Mouse (Mus musculus): ENCODE measurements around the gene Blzf1. TPM values are rescaled to one million over a fixed set of nuclear protein-coding genes. Genes with fewer than 3 reads are reported as not detected.

The Blzf1 gene
- polyA plus RNA-seq, 1 experiment, result 11.4 TPM

- Histone ChIP-seq H3K36me3 (ENCODE audit: control insufficient read depth, insufficient read depth) (peaks cover 10% of the 10 kb centered on the region), H3K4me2 (ENCODE audit: low read depth) (no peak overlapping the region), H3K27me3 (ENCODE audit: control insufficient read depth, insufficient read depth, insufficient read length) (no peaks in the 10 kb centered on the region), H3ac (ENCODE audit: control insufficient read depth, insufficient read length) (no peak overlapping the region), H3K79me2 (ENCODE audit: control insufficient read depth, insufficient read depth) (peaks cover 36% of the 10 kb centered on the region), H3K4me3 (no peak overlapping the region)
- TF ChIP-seq E2F4 (IDR thresholded peaks at IDR 0.05; ENCODE audit: insufficient read depth), result no peak
- no peak for TF ChIP-seq CEBPB (IDR thresholded peaks at IDR 0.05; ENCODE audit: insufficient read depth, poor library complexity, severe bottlenecking)
- no peak for TF ChIP-seq TCF3 (IDR thresholded peaks at IDR 0.05; ENCODE audit: insufficient read length, low read depth)
Measured at GRCm38 (mm10) chr1:164254836-164255235, 52.5 kb downstream of the Blzf1 start.

GRCm38 (mm10) chr1:164252551-164252950 lies 54.7 kb downstream of the Blzf1 start:
- Histone ChIP-seq H3K79me2 (ENCODE audit: control insufficient read depth, insufficient read depth) (peaks cover 39% of the 10 kb centered on the region), H3K27me3 (ENCODE audit: control insufficient read depth, insufficient read depth, insufficient read length) (no peaks in the 10 kb centered on the region), H3K4me2 (ENCODE audit: low read depth) (no peak overlapping the region), H3K36me3 (ENCODE audit: control insufficient read depth, insufficient read depth) (peaks cover 10% of the 10 kb centered on the region), H3ac (ENCODE audit: control insufficient read depth, insufficient read length) (no peak overlapping the region), H3K4me3 (no peak overlapping the region)
- TF ChIP-seq CEBPB (IDR thresholded peaks at IDR 0.05; ENCODE audit: insufficient read depth, poor library complexity, severe bottlenecking), result no peak
- TF ChIP-seq TCF12 (IDR thresholded peaks at IDR 0.05; ENCODE audit: insufficient read depth, poor library complexity, severe bottlenecking), result no peak
- no peak for TF ChIP-seq MAX (IDR thresholded peaks at IDR 0.05; ENCODE audit: low read depth)
- TF ChIP-seq POLR2A (IDR thresholded peaks at IDR 0.05; ENCODE audit: insufficient read length, low read depth), result no peak

- Histone ChIP-seq H3K4me2 (ENCODE audit: low read depth) (peak overlapping the region; percentile 78), H3K36me3 (ENCODE audit: control insufficient read depth, insufficient read depth) (no peaks in the 10 kb centered on the region), H3K27me3 (ENCODE audit: control insufficient read depth, insufficient read depth, insufficient read length) (no peaks in the 10 kb centered on the region), H3ac (ENCODE audit: control insufficient read depth, insufficient read length) (no peak overlapping the region), H3K79me2 (ENCODE audit: control insufficient read depth, insufficient read depth) (peaks cover 39% of the 10 kb centered on the region), H3K4me3 (no peak overlapping the region)
- no peak for TF ChIP-seq TCF12 (IDR thresholded peaks at IDR 0.05; ENCODE audit: insufficient read depth, poor library complexity, severe bottlenecking)
Measured at GRCm38 (mm10) chr1:164251438-164251837, 55.9 kb downstream of the Blzf1 start.

- H3K79me2 ChIP-seq (ENCODE audit: control insufficient read depth, insufficient read depth), result peaks cover 39% of the 10 kb centered on the region
- no peaks in the 10 kb centered on the region for H3K36me3 ChIP-seq (ENCODE audit: control insufficient read depth, insufficient read depth)
- H3ac ChIP-seq (ENCODE audit: control insufficient read depth, insufficient read length), result no peak overlapping the region
- peak overlapping the region; percentile 38 for H3K4me3 ChIP-seq
- no peak for TF ChIP-seq CEBPB (IDR thresholded peaks at IDR 0.05; ENCODE audit: insufficient read depth, poor library complexity, severe bottlenecking)
- H3K4me2 ChIP-seq (ENCODE audit: low read depth), result peak overlapping the region; percentile 78
- no peaks in the 10 kb centered on the region for H3K27me3 ChIP-seq (ENCODE audit: control insufficient read depth, insufficient read depth, insufficient read length)
Measured at GRCm38 (mm10) chr1:164250391-164251150, 56.7 kb downstream of the Blzf1 start.

GRCm38 (mm10) chr1:164249332-164249711 lies 58.0 kb downstream of the Blzf1 start:
- H3K36me3 ChIP-seq (ENCODE audit: control insufficient read depth, insufficient read depth), result no peaks in the 10 kb centered on the region
- H3K4me3 ChIP-seq, result peak overlapping the region; percentile 38
- H3K4me2 ChIP-seq (ENCODE audit: low read depth), result peak overlapping the region; percentile 78
- H3K27me3 ChIP-seq (ENCODE audit: control insufficient read depth, insufficient read depth, insufficient read length), result no peaks in the 10 kb centered on the region
- peak overlapping the region; percentile 82 for H3ac ChIP-seq (ENCODE audit: control insufficient read depth, insufficient read length)
- TF ChIP-seq POLR2AphosphoS2 (IDR thresholded peaks at IDR 0.05; ENCODE audit: insufficient read length, low read depth), result no peak
- no peak for TF ChIP-seq USF1 (IDR thresholded peaks at IDR 0.05; ENCODE audit: low read depth)
- TF ChIP-seq MAX (IDR thresholded peaks at IDR 0.05; ENCODE audit: low read depth), result no peak
- TF ChIP-seq MYOD1 (IDR thresholded peaks at IDR 0.05; ENCODE audit: control insufficient read depth in 1 of 3, insufficient read length in 2 of 3, low read depth in 2 of 3), result no peak
- TF ChIP-seq TCF3 (IDR thresholded peaks at IDR 0.05; ENCODE audit: insufficient read length, low read depth), result no peak
- TF ChIP-seq TCF12 (IDR thresholded peaks at IDR 0.05; ENCODE audit: insufficient read depth, poor library complexity, severe bottlenecking), result no peak
- TF ChIP-seq CEBPB (IDR thresholded peaks at IDR 0.05; ENCODE audit: insufficient read depth, poor library complexity, severe bottlenecking), result no peak
- TF ChIP-seq REST (IDR thresholded peaks at IDR 0.05; ENCODE audit: insufficient read depth, insufficient read length), result no peak
- TF ChIP-seq MYOG (IDR thresholded peaks at IDR 0.05; ENCODE audit: control insufficient read depth in 1 of 3, insufficient read depth in 1 of 3, insufficient read length in 2 of 3, low read depth in 2 of 3), result no peak
- TF ChIP-seq SRF (IDR thresholded peaks at IDR 0.05; ENCODE audit: control insufficient read depth, insufficient read length, low read depth), result no peak
- TF ChIP-seq POLR2A (IDR thresholded peaks at IDR 0.05; ENCODE audit: insufficient read length, low read depth), result no peak
- H3K79me2 ChIP-seq (ENCODE audit: control insufficient read depth, insufficient read depth), result peaks cover 35% of the 10 kb centered on the region
